Mouse (Mus musculus): ENCODE data around the gene Tm6sf2. TPM values are rescaled to one million over a fixed set of nuclear protein-coding genes. Genes with fewer than 3 reads are reported as not detected.
"Not testable (repeated sequence)": the region's sequence is repeated elsewhere in the genome, so short reads cannot be mapped to it uniquely, and the experiment has no call there.

Tm6sf2 gene
- polyA plus RNA-seq (2015; fragmentation: Nextera tagmentation; extraction: Ambion mirVana) = 1.0 and 1.2 TPM in 2 replicates

DNA sequence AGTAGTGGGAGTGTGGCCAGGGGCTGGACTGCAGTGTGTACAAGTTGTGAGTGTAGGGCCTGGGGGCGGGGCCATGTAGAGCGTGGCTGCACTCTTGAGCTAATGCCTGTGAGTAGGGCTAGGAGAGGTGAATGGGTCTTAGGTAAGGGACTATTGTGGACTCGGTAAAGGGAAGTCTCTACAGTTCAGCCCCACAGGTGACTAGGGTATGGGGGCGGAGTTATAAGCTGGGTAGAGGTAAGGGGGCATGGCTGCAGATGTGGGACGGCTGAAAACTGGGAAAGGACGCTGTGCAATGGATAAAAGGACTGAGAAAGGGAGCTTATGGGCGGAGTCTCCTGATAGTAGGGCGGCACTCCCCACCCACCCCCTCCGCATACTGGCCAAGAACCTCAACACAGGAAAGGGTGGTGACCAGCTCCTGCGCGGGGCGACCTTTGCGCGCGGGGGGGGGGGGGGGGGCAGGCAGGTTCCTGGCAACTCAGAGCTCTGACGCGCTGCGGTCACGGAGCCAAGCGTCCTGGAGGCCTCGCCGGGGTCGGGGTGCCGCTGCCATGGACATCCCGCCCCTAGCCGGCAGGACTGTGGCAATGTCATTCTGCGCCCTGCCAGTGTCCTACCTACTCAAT is at the start of gene Tm6sf2:
Tm6sf2 (plus strand) TSS at position 484 of the 629 bp plus-strand sequence.
- Histone ChIP-seq H3K36me3 (peaks cover 47% of the 10 kb centered on the region), H3K4me3 (peak within 1 kb of the TSS; percentile 12; the same call in 1 of the 2 replicates), H3K9ac (peak within 1 kb of the TSS; percentile 48; the same call in 1 of the 2 replicates), H3K27ac (no peak within 1 kb of the TSS), H3K4me2 (replicated peaks) (peak within 1 kb of the TSS; percentile 54), H3K4me1 (0 out of 2 replicates have a peak, but pooled peaks cover 9% of the 10 kb centered on the region), H3K9me3 (no peaks in the 10 kb centered on the region), H3K27me3 (peaks cover 13% of the 10 kb centered on the region)
- 11% methylated on average over 24 of the region's 27 CpGs for WGBS
- 0 out of 2 replicates have a peak, but pooled peaks have one; percentile 50 for ATAC-seq (ENCODE audit: low FRiP score, low read depth)

DNA sequence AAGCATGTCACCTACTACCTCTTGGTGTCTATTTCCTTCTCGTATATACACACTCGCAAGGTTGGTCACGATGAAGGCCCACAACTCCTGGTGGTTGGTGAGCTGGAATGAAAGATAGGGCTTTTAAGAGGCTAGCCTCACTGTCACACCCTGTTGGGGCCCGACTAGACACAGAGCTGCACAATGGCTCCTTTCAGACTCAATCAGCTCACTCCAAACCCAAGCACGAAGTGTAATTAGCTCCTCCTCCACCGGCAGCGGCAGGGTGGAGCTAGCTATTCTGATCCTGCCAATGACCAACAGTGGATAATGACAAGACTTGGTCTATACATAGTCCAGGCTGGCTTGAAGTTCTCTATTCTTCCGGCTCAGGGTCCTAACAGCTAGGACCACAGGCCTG is 49.1 kb upstream of the Tm6sf2 start:
- peaks cover 100% of the 10 kb centered on the region for H3K36me3 ChIP-seq

GRCm38 (mm10) chr8:70026151-70026550 is 46.6 kb upstream of the Tm6sf2 start:
- no peak overlapping the region for H3K4me2 ChIP-seq (replicated peaks)
- no peak overlapping the region for H3K9ac ChIP-seq
- no peaks in the 10 kb centered on the region for H3K4me1 ChIP-seq
- H3K9me3 ChIP-seq = no peaks in the 10 kb centered on the region
- peaks cover 100% of the 10 kb centered on the region for H3K36me3 ChIP-seq
- 93% methylated on average over 2 of the region's 2 CpGs for WGBS
- H3K4me3 ChIP-seq = no peak overlapping the region
- H3K27me3 ChIP-seq = no peaks in the 10 kb centered on the region
- no peak overlapping the region for H3K27ac ChIP-seq
- ATAC-seq (ENCODE audit: low FRiP score, low read depth) = no peak

More for the DNA sequence above, 49.1 kb upstream of the Tm6sf2 start:
- 87% methylated on average over 8 of the region's 8 CpGs for WGBS
- Histone ChIP-seq H3K9me3 (no peaks in the 10 kb centered on the region), H3K9ac (no peak overlapping the region), H3K4me1 (no peaks in the 10 kb centered on the region), H3K4me3 (no peak overlapping the region), H3K27me3 (no peaks in the 10 kb centered on the region), H3K4me2 (replicated peaks) (no peak overlapping the region), H3K27ac (no peak overlapping the region)
- no peak for ATAC-seq (ENCODE audit: low FRiP score, low read depth)

GRCm38 (mm10) chr8:70030255-70030654 is 42.5 kb upstream of the Tm6sf2 start:
- Histone ChIP-seq H3K4me1 (no peaks in the 10 kb centered on the region), H3K4me2 (replicated peaks) (no peak overlapping the region), H3K27ac (no peak overlapping the region), H3K36me3 (peaks cover 77% of the 10 kb centered on the region), H3K4me3 (no peak overlapping the region), H3K9ac (no peak overlapping the region), H3K9me3 (no peaks in the 10 kb centered on the region), H3K27me3 (no peaks in the 10 kb centered on the region)
- ATAC-seq (ENCODE audit: low FRiP score, low read depth) = no peak
- 96% methylated on average over 1 of the region's 1 CpGs for whole genome bisulfite sequencing

DNA sequence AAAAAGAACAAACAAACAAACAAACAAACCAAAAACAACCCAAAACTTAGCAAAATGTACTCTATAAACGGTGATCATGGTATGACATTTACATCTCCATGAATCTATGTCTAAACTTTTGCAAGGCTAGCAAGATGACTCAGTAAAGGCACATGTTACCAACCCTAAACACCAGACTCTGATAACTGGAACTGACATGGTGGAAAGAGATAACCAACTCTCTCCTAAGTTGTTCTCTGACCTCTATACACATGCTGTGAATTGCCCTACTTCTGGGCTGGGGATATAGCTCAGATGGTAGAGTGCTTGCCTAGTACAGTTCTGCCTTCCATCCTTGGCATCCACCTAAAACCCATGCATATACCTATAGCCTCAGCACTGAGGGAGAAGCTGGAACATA is 34.7 kb upstream of the Tm6sf2 start:
- Histone ChIP-seq H3K4me1 (peaks cover 21% of the 10 kb centered on the region), H3K27ac (no peak overlapping the region), H3K9me3 (no peaks in the 10 kb centered on the region), H3K27me3 (no peaks in the 10 kb centered on the region), H3K4me3 (no peak overlapping the region), H3K36me3 (peaks cover 28% of the 10 kb centered on the region), H3K4me2 (replicated peaks) (no peak overlapping the region), H3K9ac (no peak overlapping the region)
- no peak for ATAC-seq (ENCODE audit: low FRiP score, low read depth)
- WGBS = 100% methylated on average over 1 of the region's 1 CpGs

DNA sequence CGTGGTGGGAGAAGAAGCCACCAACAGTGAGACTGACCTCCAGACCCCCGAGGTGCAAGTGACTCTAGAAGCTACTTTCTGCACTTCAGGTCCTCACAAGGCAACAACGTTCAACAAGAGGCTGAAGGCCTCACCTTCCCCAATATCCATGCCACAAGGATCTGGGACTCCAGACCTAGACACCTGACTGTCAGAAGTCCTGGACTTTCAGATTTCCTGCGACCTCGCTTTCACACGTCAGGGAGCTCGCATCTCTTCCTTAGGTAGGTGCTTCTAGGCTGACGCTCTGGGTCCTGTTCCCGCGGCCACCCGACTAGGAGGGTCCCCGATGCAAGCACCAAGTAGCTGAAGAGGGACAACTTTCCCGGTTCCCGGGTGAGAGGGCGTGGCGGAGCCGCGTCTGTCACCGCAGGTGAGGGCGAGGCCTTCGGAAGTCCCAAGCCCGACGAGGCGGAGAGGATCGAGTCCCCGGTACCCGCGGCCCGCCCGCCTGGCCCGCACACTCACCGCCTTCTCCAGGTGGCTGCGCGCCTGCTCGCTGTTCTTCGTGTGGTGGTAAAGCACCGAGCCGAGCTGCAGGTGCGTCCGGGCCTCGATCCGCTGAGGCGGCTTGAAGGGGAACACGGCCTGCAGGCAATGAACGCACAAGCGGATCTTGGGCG is 30.7 kb upstream of the Tm6sf2 start:
- Histone ChIP-seq H3K9ac (peak overlapping the region; percentile 97), H3K4me3 (peak overlapping the region; percentile 98), H3K4me1 (peaks cover 35% of the 10 kb centered on the region), H3K27me3 (no peaks in the 10 kb centered on the region), H3K27ac (peak overlapping the region; percentile 28; the same call in 1 of the 2 replicates), H3K9me3 (no peaks in the 10 kb centered on the region), H3K4me2 (replicated peaks) (peak overlapping the region; percentile 97), H3K36me3 (peaks cover 9% of the 10 kb centered on the region)
- 1% methylated on average over 47 of the region's 47 CpGs for WGBS
- ATAC-seq (ENCODE audit: low FRiP score, low read depth) = peak; percentile 20; the same call in 1 of the 2 replicates

DNA sequence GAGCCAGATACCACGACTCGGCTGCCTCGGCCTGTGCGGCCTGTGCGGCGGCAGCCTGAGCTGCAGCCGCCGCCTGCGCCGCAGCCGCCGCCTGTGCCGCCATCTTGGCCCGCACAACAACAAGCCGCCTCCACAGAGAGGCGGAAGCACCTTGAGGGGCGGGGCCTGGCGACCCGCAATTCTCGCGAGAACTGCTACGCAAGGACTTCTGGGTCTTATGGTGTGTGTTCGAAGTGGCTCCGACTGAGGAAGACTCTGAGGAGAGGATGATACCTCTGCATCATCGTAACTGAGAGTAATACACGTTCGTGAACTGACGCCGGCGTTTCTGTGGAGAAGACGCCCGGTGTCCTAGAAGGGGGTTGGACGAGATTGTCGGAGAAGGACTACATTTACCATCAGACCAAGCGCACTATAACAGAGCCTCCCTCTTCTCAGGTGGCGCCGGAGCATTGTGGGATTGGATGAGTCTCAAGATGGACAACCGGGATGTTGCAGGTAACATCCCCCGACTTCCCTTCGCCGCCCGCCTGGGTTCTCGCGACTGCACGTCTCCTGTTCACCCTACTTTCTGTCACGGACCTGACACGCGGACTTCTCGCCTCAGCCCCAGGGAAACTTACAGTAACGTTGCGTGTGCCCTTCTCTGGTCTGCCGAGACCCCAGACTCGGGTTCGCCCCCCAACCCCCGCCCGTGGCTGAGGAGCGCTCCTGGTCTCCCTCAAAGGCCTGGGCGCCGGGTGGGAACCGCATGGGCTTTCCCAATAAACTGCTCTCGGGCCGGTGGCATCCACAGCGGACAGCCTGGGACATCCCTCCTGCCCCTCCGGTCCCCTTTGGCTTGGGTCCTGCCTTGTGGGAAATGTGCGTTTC is 29.9 kb upstream of the Tm6sf2 start, which contains the start of the genes Mau2 and Sugp1:
Mau2 (minus strand) TSS at position 152 of the 873 bp plus-strand sequence.
Sugp1 (plus strand) TSS at position 231 of the 873 bp plus-strand sequence.
- WGBS = under 1% methylated on average over 64 of the region's 65 CpGs
- Histone ChIP-seq H3K27me3 (no peaks in the 10 kb centered on the region), H3K9ac (peak within 1 kb of the TSS; percentile 97), H3K9me3 (no peaks in the 10 kb centered on the region), H3K27ac (peak within 1 kb of the TSS; percentile 70), H3K36me3 (peaks cover 3% of the 10 kb centered on the region; the same call in 1 of the 2 replicates), H3K4me2 (replicated peaks) (peak within 1 kb of the TSS; percentile 97), H3K4me3 (peak within 1 kb of the TSS; percentile 98), H3K4me1 (peaks cover 36% of the 10 kb centered on the region)
- peak; percentile 97 for ATAC-seq (ENCODE audit: low FRiP score, low read depth)

GRCm38 (mm10) chr8:70043996-70044395 is 28.7 kb upstream of the Tm6sf2 start:
- Histone ChIP-seq H3K9ac (peak overlapping the region; percentile 97; the same call in 1 of the 2 replicates), H3K4me1 (peaks cover 39% of the 10 kb centered on the region), H3K4me3 (peak overlapping the region; percentile 98), H3K27me3 (no peaks in the 10 kb centered on the region), H3K4me2 (replicated peaks) (peak overlapping the region; percentile 97), H3K9me3 (no peaks in the 10 kb centered on the region), H3K27ac (no peak overlapping the region), H3K36me3 (peaks cover 10% of the 10 kb centered on the region)
- ATAC-seq (ENCODE audit: low FRiP score, low read depth) = no peak
- 85% methylated on average over 5 of the region's 5 CpGs for WGBS

- no peak for ATAC-seq (ENCODE audit: low FRiP score, low read depth)
- H3K36me3 ChIP-seq = peaks cover 56% of the 10 kb centered on the region
- no peak overlapping the region for H3K4me2 ChIP-seq (replicated peaks)
- H3K9me3 ChIP-seq = no peaks in the 10 kb centered on the region
- no peaks in the 10 kb centered on the region for H3K27me3 ChIP-seq
- H3K4me1 ChIP-seq = 0 out of 2 replicates have a peak, but pooled peaks cover 4% of the 10 kb centered on the region
- no peak overlapping the region for H3K4me3 ChIP-seq
- no peak overlapping the region for H3K27ac ChIP-seq
- no peak overlapping the region for H3K9ac ChIP-seq
Observed at GRCm38 (mm10) chr8:70049662-70050061, 23.1 kb upstream of the Tm6sf2 start.

GRCm38 (mm10) chr8:70050434-70050833 is 22.3 kb upstream of the Tm6sf2 start:
- not testable (repeated sequence) for H3K4me2 ChIP-seq (replicated peaks); H3K9me3 ChIP-seq; H3K9ac ChIP-seq; ATAC-seq (ENCODE audit: low FRiP score, low read depth); H3K27ac ChIP-seq; H3K27me3 ChIP-seq; H3K4me3 ChIP-seq; H3K4me1 ChIP-seq
- peaks cover 64% of the 10 kb centered on the region for H3K36me3 ChIP-seq
- WGBS = 92% methylated on average over 5 of the region's 5 CpGs

DNA sequence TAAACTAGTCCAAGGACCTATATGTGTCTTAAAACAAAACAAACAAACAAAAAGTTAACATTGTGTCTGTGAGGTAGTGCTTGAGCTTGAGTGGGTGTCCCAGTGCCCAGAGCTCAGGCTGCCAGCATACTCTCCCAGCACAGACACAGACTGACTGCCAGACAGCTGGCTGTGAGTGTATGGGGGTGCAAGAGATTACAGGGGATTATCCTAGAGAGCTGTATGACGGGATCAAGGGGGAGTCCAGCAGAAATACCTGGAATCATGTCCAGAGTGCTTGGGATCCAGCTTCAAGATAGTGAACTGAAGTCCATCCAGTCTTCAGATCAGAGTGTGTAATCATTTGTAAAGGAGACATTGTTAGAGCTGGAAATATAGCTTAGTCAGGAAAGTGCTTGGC is 15.0 kb upstream of the Tm6sf2 start:
- ATAC-seq (ENCODE audit: low FRiP score, low read depth) = no peak
- H3K36me3 ChIP-seq = peaks cover 94% of the 10 kb centered on the region
- no peak overlapping the region for H3K27ac ChIP-seq
- no peak overlapping the region for H3K4me3 ChIP-seq
- no peak overlapping the region for H3K9ac ChIP-seq
- H3K27me3 ChIP-seq = no peaks in the 10 kb centered on the region
- 63% methylated on average over 1 of the region's 1 CpGs for WGBS
- no peaks in the 10 kb centered on the region for H3K4me1 ChIP-seq
- H3K9me3 ChIP-seq = no peaks in the 10 kb centered on the region
- H3K4me2 ChIP-seq (replicated peaks) = no peak overlapping the region
